Mouse (Mus musculus): Measurements from ENCODE around the gene 4833420G17Rik.
A peak's percentile ranks its signal among the peaks of the same experiment; 100 is the strongest.
"Not testable (repeated sequence)": the region's sequence is repeated elsewhere in the genome, so short reads cannot be mapped to it uniquely, and the experiment has no call there.

4833420G17Rik gene

GRCm38 (mm10) chr13:119462596-119463560 is at the start of gene 4833420G17Rik:
Gene 4833420G17Rik (plus strand): TSS chr13:119462768.
- peak; percentile 94 for DNase-seq

- no peak for DNase-seq
Measured at GRCm38 (mm10) chr13:119413026-119413425, 49.5 kb upstream of the 4833420G17Rik start.

- no peak for DNase-seq
Measured at GRCm38 (mm10) chr13:119418479-119418878, 44.1 kb upstream of the 4833420G17Rik start.

DNA sequence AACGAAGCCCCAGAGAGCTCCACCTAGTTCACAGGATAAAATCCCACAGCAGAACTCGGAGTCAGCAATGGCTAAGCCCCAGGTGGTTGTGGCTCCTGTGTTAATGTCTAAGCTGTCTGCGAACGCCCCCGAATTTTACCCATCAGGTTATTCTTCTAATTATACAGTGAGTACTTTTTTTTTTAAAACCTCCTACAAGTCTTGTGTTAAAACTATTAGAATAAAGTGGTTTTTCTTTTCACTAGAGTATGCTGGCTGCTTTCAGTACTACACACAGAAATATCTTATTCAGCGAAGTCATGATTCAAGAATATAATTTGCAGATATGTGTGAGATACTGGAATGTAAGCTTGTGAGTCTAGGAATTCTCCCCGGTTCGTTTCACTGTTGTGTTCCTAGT is 32.4 kb upstream of the 4833420G17Rik start:
- peak; percentile 28 to 45 for DNase-seq

GRCm38 (mm10) chr13:119432041-119432440 is 30.5 kb upstream of the 4833420G17Rik start:
- DNase-seq: no peak

DNA sequence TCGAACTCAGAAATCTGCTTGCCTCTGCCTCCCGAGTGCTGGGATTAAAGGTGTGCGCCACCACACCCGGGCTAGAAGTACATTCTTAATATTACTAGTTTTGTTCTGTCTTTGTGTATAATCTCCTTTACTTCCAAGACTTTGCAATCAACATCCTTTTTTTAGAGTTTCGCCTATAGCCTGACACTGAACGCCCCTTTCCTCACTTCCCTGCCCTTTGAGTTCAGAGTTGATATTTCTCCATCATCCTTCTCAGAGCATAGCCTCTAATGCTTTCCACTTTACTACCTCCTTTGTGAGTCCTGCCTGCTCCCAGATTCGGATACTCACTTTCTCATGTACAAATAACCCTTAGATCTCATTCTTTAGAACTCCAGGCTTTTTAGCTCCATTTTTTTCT is 28.2 kb upstream of the 4833420G17Rik start:
- DNase-seq: no peak

- no peak for DNase-seq
Measured at GRCm38 (mm10) chr13:119442244-119442643, 20.3 kb upstream of the 4833420G17Rik start.

- no peak for DNase-seq
Measured at GRCm38 (mm10) chr13:119453563-119453962, 9.0 kb upstream of the 4833420G17Rik start.

GRCm38 (mm10) chr13:119455082-119455481 is 7.5 kb upstream of the 4833420G17Rik start:
- no peak for DNase-seq

GRCm38 (mm10) chr13:119456342-119456741 is 6.2 kb upstream of the 4833420G17Rik start:
- no peak for DNase-seq

GRCm38 (mm10) chr13:119461900-119462595 is 520 bp upstream of the 4833420G17Rik start:
- no peak for DNase-seq

- no peak for DNase-seq
Measured at GRCm38 (mm10) chr13:119476631-119477030, 14.1 kb downstream of the 4833420G17Rik start.

DNA sequence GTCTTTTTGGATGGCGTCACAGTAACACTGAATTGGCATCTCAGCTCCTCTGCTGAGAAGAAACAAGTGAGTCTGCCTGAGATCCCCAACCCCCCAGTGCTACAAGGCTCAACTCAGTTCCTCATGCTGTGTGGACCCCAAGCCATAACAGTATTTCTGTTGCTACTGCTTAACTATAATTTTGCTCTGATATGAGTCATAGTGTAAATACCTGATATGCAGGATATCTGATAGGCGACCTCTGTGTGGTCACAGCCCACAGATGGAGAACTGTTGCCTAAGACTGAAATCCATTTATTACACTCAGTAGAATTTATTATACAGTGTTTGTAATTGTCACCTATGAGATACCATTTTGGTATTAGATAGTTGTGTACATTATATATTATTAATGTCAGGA is 15.2 kb downstream of the 4833420G17Rik start:
- no peak for DNase-seq

DNA sequence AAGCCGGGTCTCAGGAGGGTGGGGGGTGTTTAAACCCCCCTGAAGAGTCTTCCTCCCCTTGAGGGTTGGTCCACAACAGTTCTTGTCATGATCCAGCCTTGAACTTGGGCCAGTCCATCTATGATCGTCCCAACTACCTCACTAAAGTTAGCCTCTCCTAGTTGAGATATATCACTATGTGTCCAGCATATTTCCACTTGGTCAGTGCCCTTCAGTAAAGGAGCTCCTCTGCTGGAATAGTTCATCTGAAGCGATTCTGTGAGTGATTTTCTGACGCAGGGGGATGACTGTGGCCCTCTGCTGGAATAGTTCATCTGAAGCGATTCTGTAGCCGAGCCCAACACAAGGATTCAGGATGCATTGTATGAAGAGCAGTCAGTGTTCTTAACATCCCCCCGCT is 24.8 kb downstream of the 4833420G17Rik start:
- DNase-seq: no peak

DNA sequence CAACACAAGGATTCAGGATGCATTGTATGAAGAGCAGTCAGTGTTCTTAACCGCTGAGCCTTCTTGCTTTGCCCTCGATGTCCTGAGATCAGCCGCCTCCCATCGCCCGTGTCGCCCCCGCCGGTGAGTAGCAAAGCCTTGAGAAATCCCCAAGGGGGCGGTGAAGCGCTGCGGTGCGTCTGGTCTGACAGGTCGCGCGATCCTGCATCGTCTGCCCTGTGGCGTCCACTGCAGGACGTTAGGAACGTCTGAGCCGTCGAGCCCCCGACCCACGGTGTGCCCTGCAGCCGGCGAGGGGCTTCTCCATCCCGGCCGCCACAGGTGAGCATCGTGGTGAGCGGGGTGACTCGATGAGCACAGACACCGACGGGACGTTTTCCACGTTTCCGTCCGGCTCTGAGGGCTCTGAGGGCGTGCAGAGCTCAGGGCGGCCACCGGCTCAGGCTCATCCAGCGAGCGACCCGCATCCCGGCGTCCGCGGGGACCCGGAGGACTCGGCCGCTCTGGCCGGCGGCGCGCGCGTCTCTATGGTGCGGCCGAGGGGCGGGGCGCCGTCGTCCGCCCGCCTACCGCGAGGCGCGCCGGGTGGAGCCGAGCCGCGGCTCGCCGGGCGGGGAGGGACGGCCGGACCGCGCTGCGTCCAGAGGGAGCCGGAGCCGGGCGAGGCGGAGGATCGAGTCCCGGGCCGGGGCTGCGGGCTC is 25.5 kb downstream of the 4833420G17Rik start, which contains the start of the genes Tmem267 and 3110070M22Rik:
Tmem267 (plus strand) TSS at position 160 of the 701 bp plus-strand sequence.
3110070M22Rik (minus strand) TSS at position 504 of the 701 bp plus-strand sequence.
- peak; percentile 84 to 94 for DNase-seq

DNA sequence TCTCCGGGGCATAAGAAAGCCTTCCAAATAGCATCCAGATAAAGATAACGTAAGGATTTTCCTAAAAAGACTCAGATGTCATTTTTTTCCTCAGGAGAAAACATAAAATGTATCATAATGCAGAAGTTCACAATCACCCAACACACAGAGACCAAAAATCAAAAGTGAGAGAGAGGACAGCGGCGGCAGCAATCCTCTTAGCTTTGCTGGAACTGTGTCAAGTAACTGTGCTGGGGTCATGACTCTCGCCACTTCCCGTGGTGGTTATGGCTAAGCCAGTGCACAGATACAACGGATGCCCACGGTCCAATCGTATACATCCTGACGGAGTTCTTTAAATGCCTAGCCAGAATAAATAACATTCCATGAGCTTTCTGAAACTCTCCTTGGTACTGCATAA is 29.5 kb downstream of the 4833420G17Rik start:
- peak in 1 of 2 experiments; percentile 46 for DNase-seq

GRCm38 (mm10) chr13:119494938-119495337 is 32.4 kb downstream of the 4833420G17Rik start:
- not testable (repeated sequence) for DNase-seq
